Mouse (Mus musculus) heart, postnatal 36 days (tissue): ENCODE data around the gene Vac14. TPM values are rescaled to one million over a fixed set of nuclear protein-coding genes. Genes with fewer than 3 reads are reported as not detected.
"Not testable (repeated sequence)": the region's sequence is repeated elsewhere in the genome, so short reads cannot be mapped to it uniquely, and the experiment has no call there.

ENCODE experiments used
- DNase-seq, 2 experiments: peaks; one replicate each; pipeline ENCODE4 v3.0.0; 2021 to 2022
- intact Hi-C: fragments of 180-260 bp; cut with DNase I; formaldehyde crosslinking; loops from one replicate; pipeline ENCODE4 v1.15.1; 2025
- total RNA-seq, 2 experiments: library from RNA; stranded (reverse); gene quantifications; 2 replicates each; pipeline ENCODE4 v1.2.3; 2021

Gene Vac14
- total RNA-seq, 2 experiments from 2014 or later, result 14.7 to 16.8 TPM

- no peak for DNase-seq
- intact Hi-C loops, result loop anchor here (5.0 to 10.0 kb wide), 2 partner anchors 42 to 189 kb away; no protein-coding TSS in a partner anchor
Measured at GRCm38 (mm10) chr8:110645340-110645739, 27.0 kb downstream of the Vac14 start.

GRCm38 (mm10) chr8:110646064-110646463, 27.7 kb downstream of the Vac14 start:
- intact Hi-C loops, result loop anchor here (1.0 to 10.0 kb wide), 3 partner anchors 41 to 189 kb away; no protein-coding TSS in a partner anchor

GRCm38 (mm10) chr8:110648577-110648976, 30.2 kb downstream of the Vac14 start:
- DNase-seq, result no peak
- intact Hi-C loops, result loop anchor here (5.0 to 10.0 kb wide), 2 partner anchors 39 to 186 kb away; no protein-coding TSS in a partner anchor

More at GRCm38 (mm10) chr8:110646064-110646463, 27.7 kb downstream of the Vac14 start:
- peak; percentile 80 to 83 for DNase-seq

- no peak for DNase-seq
- intact Hi-C loops, result loop anchor here (5.0 to 10.0 kb wide), 2 partner anchors 38 to 186 kb away; no protein-coding TSS in a partner anchor
Measured at GRCm38 (mm10) chr8:110649286-110649685, 30.9 kb downstream of the Vac14 start.

- intact Hi-C loops, result no loop called here
- no peak for DNase-seq
Measured at GRCm38 (mm10) chr8:110650838-110651237, 32.5 kb downstream of the Vac14 start.

- intact Hi-C loops, result no loop called here
- no peak for DNase-seq
Measured at GRCm38 (mm10) chr8:110651847-110652246, 33.5 kb downstream of the Vac14 start.

- intact Hi-C loops, result no loop called here
- no peak for DNase-seq
Measured at GRCm38 (mm10) chr8:110654075-110655060, 36.0 kb downstream of the Vac14 start.

- intact Hi-C loops, result no loop called here
- no peak for DNase-seq
Measured at GRCm38 (mm10) chr8:110655827-110656226, 37.4 kb downstream of the Vac14 start.

- DNase-seq, result no peak
- intact Hi-C loops, result no loop called here
Measured at GRCm38 (mm10) chr8:110657661-110658060, 39.3 kb downstream of the Vac14 start.

- intact Hi-C loops, result no loop called here
- DNase-seq, result no peak
Measured at GRCm38 (mm10) chr8:110660121-110660520, 41.7 kb downstream of the Vac14 start.

GRCm38 (mm10) chr8:110662545-110662944, 44.2 kb downstream of the Vac14 start:
- intact Hi-C loops, result no loop called here

GRCm38 (mm10) chr8:110663015-110663742, 44.8 kb downstream of the Vac14 start:
- DNase-seq, result no peak
- intact Hi-C loops, result no loop called here

More at GRCm38 (mm10) chr8:110662545-110662944, 44.2 kb downstream of the Vac14 start:
- no peak for DNase-seq

- intact Hi-C loops, result no loop called here
- DNase-seq, result peak in 1 of 2 experiments; percentile 52
Measured at GRCm38 (mm10) chr8:110664202-110664896, 46.0 kb downstream of the Vac14 start.

GRCm38 (mm10) chr8:110665000-110665399, 46.6 kb downstream of the Vac14 start:
- no peak for DNase-seq
- intact Hi-C loops, result no loop called here

- intact Hi-C loops, DNase-seq: not testable (repeated sequence)
Measured at GRCm38 (mm10) chr8:110667590-110668177, 49.3 kb downstream of the Vac14 start.

GRCm38 (mm10) chr8:110669932-110670628, 51.7 kb downstream of the Vac14 start:
- no peak for DNase-seq
- intact Hi-C loops, result loop anchor here (2.0 kb wide), 2 partner anchors 19 to 53 kb away; no protein-coding TSS in a partner anchor

GRCm38 (mm10) chr8:110671309-110671708, 52.9 kb downstream of the Vac14 start:
- peak; percentile 57 to 67 for DNase-seq
- intact Hi-C loops, result loop anchor here (2.0 kb wide), 2 partner anchors 17 to 51 kb away; no protein-coding TSS in a partner anchor

GRCm38 (mm10) chr8:110672133-110672532, 53.7 kb downstream of the Vac14 start:
- DNase-seq, result no peak
- intact Hi-C loops, result no loop called here

- no peak for DNase-seq
- intact Hi-C loops, result no loop called here
Measured at GRCm38 (mm10) chr8:110673168-110673567, 54.8 kb downstream of the Vac14 start.
